Mouse (Mus musculus) embryo, embryonic 10.5 days (tissue): Measurements from ENCODE around the gene Olfr1413.

Experiments
- DNase-seq: peaks from one replicate; pipeline ENCODE4 v3.0.0-alpha.2; 2015; ENCODE audit warnings: low spot score

Olfr1413 gene

GRCm38 (mm10) chr1:92571022-92571421 lies at the start of gene Olfr1413:
Olfr1413 (plus strand) TSS chr1:92571322.
- no peak for DNase-seq

- peak; percentile 69 for DNase-seq
Measured at GRCm38 (mm10) chr1:92521376-92521775, 49.7 kb upstream of the Olfr1413 start.

GRCm38 (mm10) chr1:92523764-92524163 lies 47.4 kb upstream of the Olfr1413 start:
- DNase-seq = no peak

GRCm38 (mm10) chr1:92536972-92537371 lies 34.1 kb upstream of the Olfr1413 start:
- DNase-seq = no peak

- DNase-seq = no peak
Measured at GRCm38 (mm10) chr1:92539071-92539470, 32.1 kb upstream of the Olfr1413 start.

- no peak for DNase-seq
Measured at GRCm38 (mm10) chr1:92545929-92546328, 25.2 kb upstream of the Olfr1413 start.

- no peak for DNase-seq
Measured at GRCm38 (mm10) chr1:92585479-92585878, 14.4 kb downstream of the Olfr1413 start, which contains the start of gene Olfr1412. Olfr1412 (plus strand) TSS chr1:92585779.

GRCm38 (mm10) chr1:92594111-92594510 lies 23.0 kb downstream of the Olfr1413 start, which contains the start of gene Olfr1411:
Olfr1411 (plus strand) TSS chr1:92594411.
- DNase-seq = no peak

GRCm38 (mm10) chr1:92596019-92596418 lies 24.9 kb downstream of the Olfr1413 start:
- DNase-seq = no peak

GRCm38 (mm10) chr1:92605482-92605881 lies 34.4 kb downstream of the Olfr1413 start, which contains the start of gene Olfr1410:
Olfr1410 (plus strand) TSS chr1:92605782.
- DNase-seq = no peak

- no peak for DNase-seq
Measured at GRCm38 (mm10) chr1:92607711-92608110, 36.6 kb downstream of the Olfr1413 start.

- DNase-seq = peak; percentile 75
Measured at GRCm38 (mm10) chr1:92611008-92611407, 39.9 kb downstream of the Olfr1413 start.

GRCm38 (mm10) chr1:92613175-92613574 lies 42.1 kb downstream of the Olfr1413 start:
- DNase-seq = no peak

GRCm38 (mm10) chr1:92614516-92614915 lies 43.4 kb downstream of the Olfr1413 start:
- peak; percentile 55 for DNase-seq

GRCm38 (mm10) chr1:92616046-92616445 lies 44.9 kb downstream of the Olfr1413 start:
- DNase-seq = no peak

- no peak for DNase-seq
Measured at GRCm38 (mm10) chr1:92617488-92617887, 46.4 kb downstream of the Olfr1413 start, which contains the start of gene Olfr12. Olfr12 (plus strand) TSS chr1:92617788.

GRCm38 (mm10) chr1:92618360-92618759 lies 47.2 kb downstream of the Olfr1413 start:
- DNase-seq = no peak
